Mouse (Mus musculus) limb, embryonic 14.5 days (tissue): ENCODE measurements around the gene Scgb1b20. TPM values are rescaled to one million over a fixed set of nuclear protein-coding genes. Genes with fewer than 3 reads are reported as not detected.
"Not testable (repeated sequence)": the region's sequence is repeated elsewhere in the genome, so short reads cannot be mapped to it uniquely, and the experiment has no call there.

Experiments used
- ATAC-seq: fragments of 200-750 bp; cut with Nextera tagmentation; 2 replicates; pipeline ENCODE4 v1.8.0; 2017; ENCODE audit warnings: low read depth, moderate number of reproducible peaks, moderate TSS enrichment; ENCODE audit not compliant: low FRiP score
- DNase-seq: peaks from one replicate; pipeline ENCODE4 v3.0.0-alpha.2; 2015; ENCODE audit warnings: low spot score
- H3K27ac ChIP-seq: fragments of 300-500 bp; sonication (generic); replicated peaks from 2 replicates; pipeline ENCODE4 v1.5.1; 2014; ENCODE audit warnings: low read depth, mild to moderate bottlenecking, low read length, moderate library complexity, mixed read lengths
- H3K27me3 ChIP-seq: fragments of 300-500 bp; sonication (generic); 2 replicates; pipeline ENCODE4 v1.6.1; 2014; ENCODE audit warnings: low read length, mixed read lengths; ENCODE audit not compliant: control insufficient read depth, insufficient read depth
- H3K36me3 ChIP-seq: fragments of 300-500 bp; sonication (generic); 2 replicates; pipeline ENCODE4 v1.6.1; 2014; ENCODE audit warnings: mild to moderate bottlenecking, low read length, moderate library complexity, mixed read lengths; ENCODE audit not compliant: control insufficient read depth, insufficient read depth
- H3K4me1 ChIP-seq: fragments of 300-500 bp; sonication (generic); 2 replicates; pipeline ENCODE4 v1.6.1; 2014; ENCODE audit warnings: antibody characterized with exemption, low read length, mixed read lengths; ENCODE audit not compliant: control insufficient read depth, insufficient read depth
- H3K4me2 ChIP-seq: fragments of 300-500 bp; sonication (generic); replicated peaks from 2 replicates; pipeline ENCODE4 v1.6.1; 2014; ENCODE audit warnings: low read depth, mild to moderate bottlenecking, low read length, moderate library complexity; ENCODE audit not compliant: severe bottlenecking
- H3K4me3 ChIP-seq: fragments of 300-500 bp; sonication (generic); replicated peaks from 2 replicates; pipeline ENCODE4 v1.5.1; 2014; ENCODE audit warnings: low read length
- H3K9ac ChIP-seq: fragments of 300-500 bp; sonication (generic); 2 replicates; pipeline ENCODE4 v1.6.1; 2014; ENCODE audit warnings: mild to moderate bottlenecking, low read depth, low read length, moderate library complexity; ENCODE audit not compliant: severe bottlenecking
- H3K9me3 ChIP-seq: fragments of 300-500 bp; sonication (generic); 2 replicates; pipeline ENCODE4 v1.6.1; 2016; ENCODE audit warnings: low read length; ENCODE audit not compliant: control insufficient read depth
- POLR2A ChIP-seq: fragments of 200-500 bp; IDR thresholded peaks from 2 replicates; pipeline ENCODE4 v1.8.0; 2012; ENCODE audit warnings: inconsistent platforms, mild to moderate bottlenecking, moderate library complexity, borderline replicate concordance; ENCODE audit not compliant: insufficient read depth, insufficient read length; ENCODE audit errors: extremely low read depth
- WGBS: fragments of 180-500 bp; shearing (Covaris S2); extraction: QIAGEN DNeasy Blood & Tissue Kit; methylation state at CpG from one replicate; pipeline ENCODE4 v1.1.7; 2014; 5-methylcytosine and 5-hydroxymethylcytosine counted together
- polyA plus RNA-seq, 2 experiments: library from polyadenylated mRNA; depleted of rRNA in 1 of 2; stranded (reverse) in 1 of 2; unstranded in 1 of 2; fragments of >200 nt; fragmentation: Nextera tagmentation in 1 of 2; extraction: Ambion mirVana in 1 of 2; gene quantifications; 2 replicates each; pipeline versions ENCODE4 v1.2.1 to v1.2.3; 2012 to 2014

Scgb1b20 gene
- polyA plus RNA-seq (2012; rRNA removed) (not detected in 2 replicates), polyA plus RNA-seq (2014; fragmentation: Nextera tagmentation; extraction: Ambion mirVana) (not detected in 2 replicates)

DNA sequence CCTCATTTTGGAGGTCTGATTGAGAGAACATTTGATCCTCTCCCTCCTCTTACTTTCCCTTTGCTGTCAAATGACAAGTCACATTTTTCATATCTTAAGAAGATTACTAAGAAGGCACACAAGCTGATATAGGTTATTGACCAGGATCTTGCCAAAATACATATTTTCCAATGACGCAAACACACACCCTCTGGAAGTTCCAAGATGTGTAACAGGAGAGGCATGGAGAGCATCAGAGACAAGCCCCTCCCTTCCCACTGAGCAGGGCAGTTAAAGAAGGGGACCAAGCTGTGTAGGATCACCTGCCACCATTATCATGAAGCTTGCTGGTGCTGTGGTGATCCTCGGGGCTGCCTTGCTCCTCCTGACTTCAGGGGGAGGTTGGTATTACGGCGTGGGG lies at the start of gene Scgb1b20:
Gene Scgb1b20 (plus strand): TSS at position 301 of the 400 bp plus-strand sequence.
- not testable (repeated sequence) for ATAC-seq
- WGBS, result 88% methylated on average over 4 of the region's 4 CpGs

GRCm38 (mm10) chr7:33366222-33366621 lies 6.8 kb upstream of the Scgb1b20 start, which contains the start of gene Scgb2b20:
Scgb2b20 (minus strand) TSS chr7:33366322.
- H3K4me2 ChIP-seq, DNase-seq, H3K27me3 ChIP-seq, H3K27ac ChIP-seq, H3K9ac ChIP-seq, H3K4me1 ChIP-seq, H3K36me3 ChIP-seq, H3K4me3 ChIP-seq, H3K9me3 ChIP-seq, ATAC-seq: not testable (repeated sequence)
- WGBS, result 88% methylated on average over 2 of the region's 2 CpGs

More for the DNA sequence above, at the start of gene Scgb1b20:
- H3K4me1 ChIP-seq, H3K9me3 ChIP-seq, H3K9ac ChIP-seq, H3K27ac ChIP-seq, H3K4me3 ChIP-seq, H3K36me3 ChIP-seq, H3K4me2 ChIP-seq, DNase-seq, H3K27me3 ChIP-seq: not testable (repeated sequence)

GRCm38 (mm10) chr7:33399749-33400148 lies 26.7 kb downstream of the Scgb1b20 start:
- not testable (repeated sequence) for H3K9ac ChIP-seq, H3K36me3 ChIP-seq, H3K4me2 ChIP-seq, H3K4me3 ChIP-seq, ATAC-seq, DNase-seq, H3K27ac ChIP-seq, H3K4me1 ChIP-seq, H3K9me3 ChIP-seq, H3K27me3 ChIP-seq

GRCm38 (mm10) chr7:33401650-33402049 lies 28.6 kb downstream of the Scgb1b20 start:
- no peaks in the 10 kb centered on the region for H3K27me3 ChIP-seq
- no peak for ATAC-seq
- H3K4me2 ChIP-seq, result no peak overlapping the region
- no peak for TF ChIP-seq POLR2A
- no peak for DNase-seq
- H3K4me1 ChIP-seq, result no peaks in the 10 kb centered on the region
- H3K27ac ChIP-seq, result no peak overlapping the region
- no peak overlapping the region for H3K4me3 ChIP-seq
- H3K9ac ChIP-seq, result no peak overlapping the region
- 88% methylated on average over 1 of the region's 1 CpGs for WGBS
- no peaks in the 10 kb centered on the region for H3K36me3 ChIP-seq
- H3K9me3 ChIP-seq, result no peaks in the 10 kb centered on the region

- H3K9ac ChIP-seq, H3K4me3 ChIP-seq, H3K4me2 ChIP-seq, H3K27me3 ChIP-seq, H3K36me3 ChIP-seq, H3K27ac ChIP-seq, ATAC-seq, DNase-seq, H3K4me1 ChIP-seq, H3K9me3 ChIP-seq: not testable (repeated sequence)
- 45% methylated on average over 1 of the region's 1 CpGs for WGBS
These were observed 36.6 kb downstream of the Scgb1b20 start for GRCm38 (mm10) chr7:33409681-33410080.

Other genes starting within 250 kb of the Scgb1b20 start
- not detected in 2 replicates for gene Scgb2b18, start 199.4 kb upstream of the Scgb1b20 start, polyA plus RNA-seq (2012; rRNA removed)
- gene Scgb2b18, start 199.4 kb upstream of the Scgb1b20 start, polyA plus RNA-seq (2014; fragmentation: Nextera tagmentation; extraction: Ambion mirVana), result not detected in 2 replicates
- not detected in 2 replicates for gene Scgb1b18, start 187.7 kb upstream of the Scgb1b20 start, polyA plus RNA-seq (2012; rRNA removed)
- not detected in 2 replicates for gene Scgb1b18, start 187.7 kb upstream of the Scgb1b20 start, polyA plus RNA-seq (2014; fragmentation: Nextera tagmentation; extraction: Ambion mirVana)
- not detected in 2 replicates for gene Scgb2b19, start 92.9 kb upstream of the Scgb1b20 start, polyA plus RNA-seq (2012; rRNA removed)
- gene Scgb2b19, start 92.9 kb upstream of the Scgb1b20 start, polyA plus RNA-seq (2014; fragmentation: Nextera tagmentation; extraction: Ambion mirVana), result not detected in 2 replicates
- gene Scgb1b19, start 85.9 kb upstream of the Scgb1b20 start, polyA plus RNA-seq (2012; rRNA removed), result not detected in 2 replicates
- not detected in 2 replicates for gene Scgb1b19, start 85.9 kb upstream of the Scgb1b20 start, polyA plus RNA-seq (2014; fragmentation: Nextera tagmentation; extraction: Ambion mirVana)
- not detected in 2 replicates for gene Scgb2b20, start 6.9 kb upstream of the Scgb1b20 start, polyA plus RNA-seq (2012; rRNA removed)
- not detected in 2 replicates for gene Scgb2b20, start 6.9 kb upstream of the Scgb1b20 start, polyA plus RNA-seq (2014; fragmentation: Nextera tagmentation; extraction: Ambion mirVana)
- gene Scgb2b21, start 147.2 kb downstream of the Scgb1b20 start, polyA plus RNA-seq (2012; rRNA removed), result not detected in 2 replicates
- not detected in 2 replicates for gene Scgb2b21, start 147.2 kb downstream of the Scgb1b20 start, polyA plus RNA-seq (2014; fragmentation: Nextera tagmentation; extraction: Ambion mirVana)